Mouse (Mus musculus) cortical plate, adult 2 months (tissue): ENCODE measurements around the gene Myb.

ENCODE experiments used
- CTCF ChIP-seq: fragments of 200-500 bp; IDR thresholded peaks from 2 replicates; pipeline ENCODE4 v1.5.1; 2011; ENCODE audit warnings: mild to moderate bottlenecking, control low read depth, low read length; ENCODE audit not compliant: insufficient read depth; ENCODE audit errors: extremely low read depth
- POLR2A ChIP-seq: fragments of 200-500 bp; IDR thresholded peaks from 2 replicates; pipeline ENCODE4 v1.6.1; 2011; ENCODE audit warnings: mild to moderate bottlenecking, low read length, control low read depth; ENCODE audit not compliant: insufficient read depth; ENCODE audit errors: extremely low read depth

- no peak for TF ChIP-seq CTCF
- TF ChIP-seq POLR2A = no peak
Observed at GRCm38 (mm10) chr10:21196646-21197116, 35.9 kb upstream of the Myb start.
